Mouse (Mus musculus) forebrain, embryonic 10.5 days (tissue): ENCODE measurements around the gene C2cd4b. TPM values are rescaled to one million over a fixed set of nuclear protein-coding genes. Genes with fewer than 3 reads are reported as not detected.

Experiments used
- microRNA-seq: library from miRNA; unstranded; fragments of <30 nt; microRNA quantifications from one replicate; pipeline ENCODE4, GENCODE M21; 2017
- polyA plus RNA-seq: library from polyadenylated mRNA; unstranded; fragments of >200 nt; fragmentation: Nextera tagmentation; extraction: Ambion mirVana; gene quantifications from 2 replicates; pipeline ENCODE4 v1.2.1, GENCODE M21; 2016

The C2cd4b gene
- polyA plus RNA-seq, 1 experiment from 2014 or later: not detected

Small RNA genes within 50 kb of the gene (microRNA-seq; reads per million reads assigned to microRNA genes)
- gene Mir7241 (not detected), gene Mir7242 (not detected)

Other genes with a start within 250 kb of the C2cd4b start
- gene Tln2, start 199.7 kb upstream of the C2cd4b start, polyA plus RNA-seq: 27.6 and 30.0 TPM in 2 replicates
- gene C2cd4a, start 72.9 kb downstream of the C2cd4b start, polyA plus RNA-seq: not detected in 2 replicates
- gene Vps13c, start 81.0 kb downstream of the C2cd4b start, polyA plus RNA-seq: 3.2 and 4.1 TPM in 2 replicates